13 mouse cellular contexts compared by ENCODE assay signal in genomic region chr14:78329765-78330451, GRCm38 (mm10). TPM values are rescaled to one million over a fixed set of nuclear protein-coding genes. Genes with fewer than 3 reads are reported as not detected.
DNase-seq lines count a peak whose midpoint lies in the region; ATAC-seq and TF ChIP-seq lines count a peak whose summit lies in the region.
"Had no signal": no experiment of that assay in that cellular context is flagged by ENCODE, and none has a peak within 500 bp of the region (broad histone marks: within the 10 kb centered on the region; RNA-seq: fewer than 3 reads in every experiment).

No protein-coding gene starts in this region.

- no peak overlapping the region for H3K9ac ChIP-seq in lung, embryonic 14.5 days
- H3K9ac ChIP-seq: hindbrain, embryonic 13.5 days; liver, embryonic 13.5 days had no signal

- no peak overlapping the region for H3K4me3 ChIP-seq in heart, embryonic 10.5 days
- H3K4me3 ChIP-seq in lung, embryonic 14.5 days (ENCODE audit: low read depth, low read length), result no peak overlapping the region
- no peak overlapping the region for H3K4me3 ChIP-seq in lung, adult 2 months (replicated peaks; ENCODE audit: extremely low read depth, low read depth, low read length)
- H3K4me3 ChIP-seq: hindbrain, embryonic 13.5 days; liver, embryonic 13.5 days had no signal

- no peak for DNase-seq in heart, embryonic 10.5 days (ENCODE audit: low spot score)
- DNase-seq in heart, postnatal 14 days, result no peak
- peak; percentile 52 for DNase-seq in lung, embryonic 14.5 days
- DNase-seq in lung, adult 2 months, result no peak
- peak; percentile 15 for DNase-seq in fibroblast of lung, adult 2 months (ENCODE audit: low read depth)
- DNase-seq in lung, postnatal 4 days, result peak; percentile 21 to 28
- no peak for DNase-seq in embryo, embryonic 10.5 days (ENCODE audit: low spot score)
- no peak for DNase-seq in cerebellum, adult 8-10 months
- DNase-seq: adrenal gland, adult 2 months; cerebellum, postnatal 36 days; liver, embryonic 13.5 days; thymus, adult 18-20 months had no signal

- no peak overlapping the region for H3K4me2 ChIP-seq in lung, embryonic 14.5 days
- H3K4me2 ChIP-seq: hindbrain, embryonic 13.5 days; liver, embryonic 13.5 days had no signal

- intact Hi-C loops in heart, postnatal 14 days (cut with DNase I), result no loop called here

- peak; percentile 65 for ATAC-seq in lung, embryonic 14.5 days (ENCODE audit: insufficient read depth)

- no peak for TF ChIP-seq CTCF in lung, embryonic 14.5 days (IDR thresholded peaks at IDR 0.05; ENCODE audit: low read depth)
- TF ChIP-seq CTCF in lung, adult 2 months (IDR thresholded peaks at IDR 0.05; ENCODE audit: insufficient read depth, low read length), result no peak

- H3K27me3 ChIP-seq in heart, embryonic 10.5 days (ENCODE audit: insufficient read depth, poor library complexity, severe bottlenecking), result no peaks in the 10 kb centered on the region
- no peaks in the 10 kb centered on the region for H3K27me3 ChIP-seq in lung, embryonic 14.5 days (ENCODE audit: insufficient read depth, low read length)
- H3K27me3 ChIP-seq: hindbrain, embryonic 13.5 days; liver, embryonic 13.5 days had no signal

- H3K4me1 ChIP-seq in heart, embryonic 10.5 days, result peaks cover 14% of the 10 kb centered on the region
- peaks cover 15% of the 10 kb centered on the region for H3K4me1 ChIP-seq in lung, embryonic 14.5 days (ENCODE audit: insufficient read depth)
- H3K4me1 ChIP-seq in lung, adult 2 months (ENCODE audit: control insufficient read depth, insufficient read depth, low read length), result 0 out of 2 replicates have a peak, but pooled peaks cover 3% of the 10 kb centered on the region
- H3K4me1 ChIP-seq: liver, embryonic 13.5 days had no signal

- H3K27ac ChIP-seq in heart, embryonic 10.5 days, result peak overlapping the region; percentile 62; the same call in 1 of the 2 replicates
- H3K27ac ChIP-seq in lung, embryonic 14.5 days (ENCODE audit: low read depth), result peak overlapping the region; percentile 12; the same call in 1 of the 2 replicates
- H3K27ac ChIP-seq: hindbrain, embryonic 13.5 days; liver, embryonic 13.5 days had no signal

- 54% methylated on average over 8 of the region's 8 CpGs for WGBS in heart, embryonic 10.5 days
- 55% methylated on average over 8 of the region's 8 CpGs for WGBS in lung, embryonic 14.5 days
- 55% methylated on average over 8 of the region's 8 CpGs for WGBS in lung, adult 2 months

- no peak for TF ChIP-seq POLR2A in lung, adult 2 months (IDR thresholded peaks at IDR 0.05; ENCODE audit: borderline replicate concordance, extremely low read depth, low read depth, low read length)

- no peaks in the 10 kb centered on the region for H3K36me3 ChIP-seq in heart, embryonic 10.5 days
- no peaks in the 10 kb centered on the region for H3K36me3 ChIP-seq in lung, embryonic 14.5 days (ENCODE audit: insufficient read depth)
- H3K36me3 ChIP-seq: hindbrain, embryonic 13.5 days; liver, embryonic 13.5 days had no signal

- H3K9me3 ChIP-seq in heart, embryonic 10.5 days, result no peaks in the 10 kb centered on the region
- no peaks in the 10 kb centered on the region for H3K9me3 ChIP-seq in lung, embryonic 14.5 days (ENCODE audit: low read depth, low read length)
- H3K9me3 ChIP-seq: hindbrain, embryonic 13.5 days; liver, embryonic 13.5 days had no signal

RNA-seq across cellular contexts. Expression of gene Tnfsf11, which starts 22.1 kb away (rescaled TPM):
- 0.10 and 0.16 TPM in 2 replicates for polyA plus RNA-seq in heart, embryonic 10.5 days (2016; fragmentation: Nextera tagmentation; extraction: Ambion mirVana)
- under 1 TPM in 1 of 2 experiments, not detected in 1; 0.10 TPM for total RNA-seq in heart, postnatal 14 days (2021)
- polyA plus RNA-seq in lung, embryonic 14.5 days (2014; fragmentation: Nextera tagmentation; extraction: Ambion mirVana), result 0.22 and 0.29 TPM in 2 replicates
- 0.08 and 0.09 TPM in 2 replicates for polyA plus RNA-seq in lung, adult 2 months (2012; rRNA removed)
- total RNA-seq: adrenal gland, adult 2 months had no signal
- polyA plus RNA-seq: adrenal gland, adult 2 months; hindbrain, embryonic 13.5 days had no signal

Comparison
In these comparisons a context has a peak if more than half of its experiments do, and no peak if none do; other contexts are left out.
1. DNase-seq: peak in lung, embryonic 14.5 days (single experiment), fibroblast of lung, adult 2 months (single experiment) and lung, postnatal 4 days (2 of 2); none in heart, embryonic 10.5 days (single experiment), heart, postnatal 14 days (0 of 2), lung, adult 2 months (single experiment), embryo, embryonic 10.5 days (single experiment) and cerebellum, adult 8-10 months (single experiment).